Mouse (Mus musculus): ENCODE measurements around the gene Ddo. TPM values are rescaled to one million over a fixed set of nuclear protein-coding genes. Genes with fewer than 3 reads are reported as not detected.

Gene Ddo
- polyA plus RNA-seq, 1 experiment from 2014 or later: 2.9 TPM

DNA sequence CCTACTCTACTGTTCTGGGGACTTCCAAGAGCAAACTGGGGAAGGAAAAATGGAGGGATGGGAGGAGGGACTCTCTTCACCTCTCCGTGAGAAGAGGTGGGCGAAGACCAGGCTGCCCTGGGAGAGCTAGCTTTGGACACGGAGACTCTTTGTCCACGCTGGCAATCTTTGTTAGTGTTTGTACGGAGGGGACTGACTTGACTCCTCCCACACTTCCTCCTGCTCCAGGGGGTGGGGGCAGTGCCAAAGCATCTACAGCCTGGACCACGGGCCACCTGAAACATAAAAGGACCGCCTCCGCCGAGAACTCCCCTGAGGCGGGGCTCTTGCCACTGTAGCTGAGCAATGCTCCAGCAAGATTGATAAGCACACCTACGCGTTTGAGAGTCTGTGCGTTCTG is 44.3 kb downstream of the Ddo start:
- Histone ChIP-seq H3K27ac (ENCODE audit: low read depth, low read length) (no peak overlapping the region), H3K4me1 (ENCODE audit: control insufficient read depth, insufficient read depth, low read depth, low read length) (peaks cover 10% of the 10 kb centered on the region), H3K9ac (ENCODE audit: low read depth, low read length) (peak overlapping the region; percentile 19; the same call in 1 of the 2 replicates), H3K4me3 (ENCODE audit: low read length) (peak overlapping the region; percentile 2; the same call in 1 of the 2 replicates), H3K27me3 (replicated peaks; ENCODE audit: control insufficient read depth, insufficient read depth, low read length) (no peaks in the 10 kb centered on the region), H3K36me3 (ENCODE audit: control insufficient read depth, insufficient read depth, low read length) (no peaks in the 10 kb centered on the region), H3K4me2 (ENCODE audit: low read length) (peak overlapping the region; percentile 43), H3K9me3 (ENCODE audit: control insufficient read depth, low read length) (no peaks in the 10 kb centered on the region)
- peak; percentile 59; the same call in 1 of the 2 replicates for ATAC-seq
- 9% methylated on average over 13 of the region's 13 CpGs for WGBS

GRCm38 (mm10) chr10:40675921-40676320 is 46.1 kb downstream of the Ddo start:
- no peak for ATAC-seq
- no peak overlapping the region for H3K27ac ChIP-seq (ENCODE audit: low read depth, low read length)
- H3K36me3 ChIP-seq (ENCODE audit: control insufficient read depth, insufficient read depth, low read length): no peaks in the 10 kb centered on the region
- H3K4me1 ChIP-seq (ENCODE audit: control insufficient read depth, insufficient read depth, low read depth, low read length): peaks cover 10% of the 10 kb centered on the region
- 90% methylated on average over 7 of the region's 7 CpGs for WGBS
- no peaks in the 10 kb centered on the region for H3K27me3 ChIP-seq (replicated peaks; ENCODE audit: control insufficient read depth, insufficient read depth, low read length)
- no peak overlapping the region for H3K9ac ChIP-seq (ENCODE audit: low read depth, low read length)
- no peaks in the 10 kb centered on the region for H3K9me3 ChIP-seq (ENCODE audit: control insufficient read depth, low read length)
- no peak overlapping the region for H3K4me2 ChIP-seq (ENCODE audit: low read length)
- H3K4me3 ChIP-seq (ENCODE audit: low read length): no peak overlapping the region

DNA sequence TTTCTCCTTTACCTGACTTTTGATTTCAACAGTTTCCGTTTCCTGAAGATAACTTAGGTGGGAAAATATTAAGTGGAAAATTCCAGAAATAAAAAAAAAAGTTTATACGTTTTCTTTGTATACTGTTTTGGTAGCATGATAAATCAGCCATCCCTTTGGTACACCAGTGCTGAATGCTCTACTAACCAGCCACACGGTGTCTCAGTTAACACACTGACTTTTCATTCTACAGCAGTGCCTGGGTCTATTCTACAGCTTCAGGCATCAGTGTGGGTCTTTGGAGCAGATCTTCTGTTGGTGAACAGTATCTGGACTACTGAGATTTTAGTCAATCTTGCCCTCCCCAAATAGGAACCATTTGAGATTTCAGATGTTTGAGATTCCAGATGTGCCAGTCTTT is 48.7 kb downstream of the Ddo start:
- Histone ChIP-seq H3K4me3 (ENCODE audit: low read length) (no peak overlapping the region), H3K9me3 (ENCODE audit: control insufficient read depth, low read length) (no peaks in the 10 kb centered on the region), H3K27me3 (replicated peaks; ENCODE audit: control insufficient read depth, insufficient read depth, low read length) (no peaks in the 10 kb centered on the region), H3K36me3 (ENCODE audit: control insufficient read depth, insufficient read depth, low read length) (no peaks in the 10 kb centered on the region), H3K27ac (ENCODE audit: low read depth, low read length) (no peak overlapping the region), H3K4me1 (ENCODE audit: control insufficient read depth, insufficient read depth, low read depth, low read length) (peaks cover 13% of the 10 kb centered on the region), H3K4me2 (ENCODE audit: low read length) (no peak overlapping the region), H3K9ac (ENCODE audit: low read depth, low read length) (no peak overlapping the region)
- ATAC-seq: no peak
- 83% methylated on average over 3 of the region's 3 CpGs for WGBS

DNA sequence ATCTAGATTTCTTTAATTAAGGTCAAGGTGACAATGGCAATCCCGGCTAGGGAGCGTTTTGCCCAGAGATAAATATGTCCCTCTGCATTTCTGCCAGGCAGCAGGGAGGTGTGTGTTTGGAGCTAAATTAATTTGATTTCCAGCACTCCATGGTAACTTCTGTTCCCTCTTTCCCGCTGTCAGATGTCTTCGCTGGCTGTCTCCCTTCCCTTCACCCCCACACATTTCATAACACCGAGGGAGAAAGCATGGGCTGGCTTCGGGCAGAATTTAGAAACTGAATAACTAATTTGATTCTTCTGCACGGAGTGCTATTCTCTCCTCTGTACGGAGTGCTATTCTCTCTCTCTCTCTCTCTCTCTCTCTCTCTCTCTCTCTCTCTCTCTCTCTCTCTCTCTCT is 52.7 kb downstream of the Ddo start:
- H3K27me3 ChIP-seq (replicated peaks; ENCODE audit: control insufficient read depth, insufficient read depth, low read length): no peaks in the 10 kb centered on the region
- H3K4me2 ChIP-seq (ENCODE audit: low read length): peak overlapping the region; percentile 100
- H3K9me3 ChIP-seq (ENCODE audit: control insufficient read depth, low read length): no peaks in the 10 kb centered on the region
- 21% methylated on average over 8 of the region's 8 CpGs for WGBS
- H3K36me3 ChIP-seq (ENCODE audit: control insufficient read depth, insufficient read depth, low read length): no peaks in the 10 kb centered on the region
- no peak overlapping the region for H3K9ac ChIP-seq (ENCODE audit: low read depth, low read length)
- no peak overlapping the region for H3K27ac ChIP-seq (ENCODE audit: low read depth, low read length)
- peaks cover 11% of the 10 kb centered on the region for H3K4me1 ChIP-seq (ENCODE audit: control insufficient read depth, insufficient read depth, low read depth, low read length)
- no peak for ATAC-seq
- H3K4me3 ChIP-seq (ENCODE audit: low read length): no peak overlapping the region

DNA sequence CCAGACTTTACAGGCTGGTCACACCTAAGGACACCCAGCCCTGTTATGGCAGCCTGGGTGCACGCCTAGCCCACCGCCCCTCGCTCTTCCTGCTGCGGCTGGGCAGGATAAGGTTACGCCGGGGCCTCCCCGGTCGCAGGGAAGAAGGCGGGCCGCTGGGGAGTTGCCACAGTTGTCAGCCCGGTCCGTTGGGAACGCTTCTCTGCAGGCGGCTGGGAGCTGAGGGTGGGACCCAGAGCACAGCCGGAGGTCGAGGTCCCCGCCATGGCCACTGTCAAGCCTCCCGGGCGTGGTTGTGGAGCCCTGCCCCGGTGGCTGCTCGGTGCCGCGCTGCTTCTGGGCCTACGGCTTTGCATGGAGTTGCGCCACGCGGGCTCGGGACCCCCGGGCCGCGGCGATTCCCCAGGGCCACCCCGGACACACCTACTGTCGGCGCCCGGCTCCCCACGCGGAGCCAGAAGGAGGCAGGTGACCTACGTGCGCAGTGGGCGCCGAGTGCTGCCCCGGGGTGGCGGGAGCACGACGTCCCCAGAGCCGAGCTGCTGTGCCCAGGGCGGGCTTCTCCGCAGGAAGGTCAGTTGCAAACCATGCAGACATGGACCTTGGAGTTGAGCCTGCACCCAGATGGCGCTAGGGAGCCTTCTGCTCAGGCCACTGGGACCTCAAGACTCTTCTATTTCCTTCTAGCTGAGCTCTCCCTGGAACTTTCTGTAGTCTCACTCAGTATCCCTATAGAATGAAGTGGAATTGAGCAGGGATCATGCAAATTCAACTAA is 53.5 kb downstream of the Ddo start, which contains the start of gene Mettl24:
Gene Mettl24 (plus strand): TSS at position 191 of the 776 bp plus-strand sequence.
- peak within 1 kb of the TSS; percentile 78 for H3K9ac ChIP-seq (ENCODE audit: low read depth, low read length)
- no peaks in the 10 kb centered on the region for H3K36me3 ChIP-seq (ENCODE audit: control insufficient read depth, insufficient read depth, low read length)
- 0% methylated on average over 42 of the region's 50 CpGs for WGBS
- ATAC-seq: peak; percentile 84
- H3K4me3 ChIP-seq (ENCODE audit: low read length): peak within 1 kb of the TSS; percentile 57
- H3K4me2 ChIP-seq (ENCODE audit: low read length): peak within 1 kb of the TSS; percentile 100
- H3K27ac ChIP-seq (ENCODE audit: low read depth, low read length): peak within 1 kb of the TSS; percentile 12; the same call in 1 of the 2 replicates
- peaks cover 11% of the 10 kb centered on the region for H3K4me1 ChIP-seq (ENCODE audit: control insufficient read depth, insufficient read depth, low read depth, low read length)
- H3K27me3 ChIP-seq (replicated peaks; ENCODE audit: control insufficient read depth, insufficient read depth, low read length): no peaks in the 10 kb centered on the region
- H3K9me3 ChIP-seq (ENCODE audit: control insufficient read depth, low read length): no peaks in the 10 kb centered on the region

DNA sequence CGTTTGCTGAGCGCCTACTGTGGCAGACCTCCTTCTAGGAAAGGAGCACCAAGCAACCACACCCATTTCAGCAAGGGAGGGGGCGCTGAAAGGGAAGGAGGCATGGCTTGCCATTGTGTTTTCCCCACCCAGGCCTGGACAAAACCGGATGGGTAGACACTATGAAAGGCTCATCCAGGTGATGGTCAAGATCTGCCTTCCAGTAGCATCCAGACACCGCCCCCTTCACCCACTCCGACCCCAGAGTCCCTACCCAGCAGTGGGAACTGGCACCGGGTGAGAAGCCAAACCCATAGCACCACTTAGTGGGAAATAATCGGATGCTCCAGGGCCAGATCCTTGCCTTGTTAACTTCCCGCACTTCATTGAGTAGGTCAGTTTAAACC is 54.0 kb downstream of the Ddo start:
- WGBS: 64% methylated on average over 9 of the region's 9 CpGs
- Histone ChIP-seq H3K9me3 (ENCODE audit: control insufficient read depth, low read length) (no peaks in the 10 kb centered on the region), H3K4me1 (ENCODE audit: control insufficient read depth, insufficient read depth, low read depth, low read length) (peaks cover 11% of the 10 kb centered on the region), H3K4me2 (ENCODE audit: low read length) (peak overlapping the region; percentile 100), H3K27me3 (replicated peaks; ENCODE audit: control insufficient read depth, insufficient read depth, low read length) (no peaks in the 10 kb centered on the region), H3K4me3 (ENCODE audit: low read length) (no peak overlapping the region), H3K27ac (ENCODE audit: low read depth, low read length) (no peak overlapping the region), H3K36me3 (ENCODE audit: control insufficient read depth, insufficient read depth, low read length) (no peaks in the 10 kb centered on the region), H3K9ac (ENCODE audit: low read depth, low read length) (no peak overlapping the region)
- peak; percentile 34; the same call in 1 of the 2 replicates for ATAC-seq

DNA sequence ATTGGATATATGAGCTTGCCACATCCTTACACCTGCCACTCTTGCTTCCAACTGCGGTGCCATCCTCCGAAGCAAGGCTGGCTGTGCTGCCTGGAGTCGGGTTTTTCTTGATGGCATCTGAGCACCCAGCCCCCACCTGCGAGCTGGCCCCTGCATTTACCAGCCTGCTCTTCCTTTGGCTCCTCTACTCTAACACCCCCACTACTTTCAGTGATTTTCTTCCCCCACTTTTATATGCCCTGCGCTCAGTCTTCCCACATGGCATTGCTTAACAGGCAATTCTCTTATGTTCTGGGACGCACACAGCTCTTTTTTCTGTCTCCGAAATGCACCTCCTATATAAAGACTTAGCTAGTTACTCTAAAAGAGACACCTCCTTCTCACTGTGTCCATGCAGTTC is 54.5 kb downstream of the Ddo start:
- H3K4me3 ChIP-seq (ENCODE audit: low read length): no peak overlapping the region
- no peaks in the 10 kb centered on the region for H3K27me3 ChIP-seq (replicated peaks; ENCODE audit: control insufficient read depth, insufficient read depth, low read length)
- H3K4me1 ChIP-seq (ENCODE audit: control insufficient read depth, insufficient read depth, low read depth, low read length): peaks cover 11% of the 10 kb centered on the region
- no peak for ATAC-seq
- H3K9me3 ChIP-seq (ENCODE audit: control insufficient read depth, low read length): no peaks in the 10 kb centered on the region
- no peak overlapping the region for H3K4me2 ChIP-seq (ENCODE audit: low read length)
- no peak overlapping the region for H3K27ac ChIP-seq (ENCODE audit: low read depth, low read length)
- 95% methylated on average over 7 of the region's 7 CpGs for WGBS
- H3K36me3 ChIP-seq (ENCODE audit: control insufficient read depth, insufficient read depth, low read length): no peaks in the 10 kb centered on the region
- no peak overlapping the region for H3K9ac ChIP-seq (ENCODE audit: low read depth, low read length)

- Histone ChIP-seq H3K36me3 (ENCODE audit: control insufficient read depth, insufficient read depth, low read length) (no peaks in the 10 kb centered on the region), H3K4me2 (ENCODE audit: low read length) (no peak overlapping the region), H3K9ac (ENCODE audit: low read depth, low read length) (no peak overlapping the region), H3K27me3 (replicated peaks; ENCODE audit: control insufficient read depth, insufficient read depth, low read length) (no peaks in the 10 kb centered on the region), H3K4me1 (ENCODE audit: control insufficient read depth, insufficient read depth, low read depth, low read length) (peaks cover 11% of the 10 kb centered on the region), H3K27ac (ENCODE audit: low read depth, low read length) (no peak overlapping the region), H3K9me3 (ENCODE audit: control insufficient read depth, low read length) (no peaks in the 10 kb centered on the region), H3K4me3 (ENCODE audit: low read length) (no peak overlapping the region)
- no peak for ATAC-seq
- WGBS: 41% methylated on average over 8 of the region's 8 CpGs
These were observed 55.8 kb downstream of the Ddo start for GRCm38 (mm10) chr10:40685641-40686040.

GRCm38 (mm10) chr10:40686976-40687375 is 57.2 kb downstream of the Ddo start:
- Histone ChIP-seq H3K27ac (ENCODE audit: low read depth, low read length) (no peak overlapping the region), H3K9me3 (ENCODE audit: control insufficient read depth, low read length) (no peaks in the 10 kb centered on the region), H3K4me1 (ENCODE audit: control insufficient read depth, insufficient read depth, low read depth, low read length) (peaks cover 11% of the 10 kb centered on the region), H3K9ac (ENCODE audit: low read depth, low read length) (no peak overlapping the region), H3K27me3 (replicated peaks; ENCODE audit: control insufficient read depth, insufficient read depth, low read length) (no peaks in the 10 kb centered on the region), H3K4me2 (ENCODE audit: low read length) (no peak overlapping the region), H3K36me3 (ENCODE audit: control insufficient read depth, insufficient read depth, low read length) (no peaks in the 10 kb centered on the region), H3K4me3 (ENCODE audit: low read length) (no peak overlapping the region)
- WGBS: 89% methylated on average over 4 of the region's 4 CpGs
- no peak for ATAC-seq

All from hindbrain, embryonic 16.5 days (tissue).